Mouse (Mus musculus): ENCODE results near the gene Zfp82.
A peak's percentile ranks its signal among the peaks of the same experiment; 100 is the strongest.

Gene Zfp82

GRCm38 (mm10) chr7:30048126-30048525, 24.6 kb downstream of the Zfp82 start:
- DNase-seq (ENCODE audit: low spot score): no peak

GRCm38 (mm10) chr7:30044354-30044753, 28.3 kb downstream of the Zfp82 start:
- no peak for DNase-seq (ENCODE audit: low spot score)

- no peak for DNase-seq (ENCODE audit: low spot score)
Measured at GRCm38 (mm10) chr7:30034331-30034730, 38.4 kb downstream of the Zfp82 start.

- DNase-seq (ENCODE audit: low spot score): no peak
Measured at GRCm38 (mm10) chr7:30031379-30031778, 41.3 kb downstream of the Zfp82 start.

GRCm38 (mm10) chr7:30030677-30031076, 42.0 kb downstream of the Zfp82 start:
- DNase-seq (ENCODE audit: low spot score): peak; percentile 22

- DNase-seq (ENCODE audit: low spot score): no peak
Measured at GRCm38 (mm10) chr7:30028572-30028971, 44.1 kb downstream of the Zfp82 start.

GRCm38 (mm10) chr7:30027331-30027730, 45.4 kb downstream of the Zfp82 start:
- no peak for DNase-seq (ENCODE audit: low spot score)

- no peak for DNase-seq (ENCODE audit: low spot score)
Measured at GRCm38 (mm10) chr7:30025358-30025757, 47.3 kb downstream of the Zfp82 start.

GRCm38 (mm10) chr7:30023800-30024199, 48.9 kb downstream of the Zfp82 start:
- DNase-seq (ENCODE audit: low spot score): no peak

GRCm38 (mm10) chr7:30023324-30023723, 49.4 kb downstream of the Zfp82 start:
- DNase-seq (ENCODE audit: low spot score): no peak

- no peak for DNase-seq (ENCODE audit: low spot score)
Measured at GRCm38 (mm10) chr7:30019543-30019942, 53.2 kb downstream of the Zfp82 start.

GRCm38 (mm10) chr7:30017226-30017625, 55.5 kb downstream of the Zfp82 start:
- no peak for DNase-seq (ENCODE audit: low spot score)

GRCm38 (mm10) chr7:30012956-30013363, 59.7 kb downstream of the Zfp82 start:
- peak; percentile 76 for DNase-seq (ENCODE audit: low spot score)

GRCm38 (mm10) chr7:30010551-30011195, 62.0 kb downstream of the Zfp82 start:
- DNase-seq (ENCODE audit: low spot score): peak; percentile 17

- peak; percentile 83 for DNase-seq (ENCODE audit: low spot score)
Measured at GRCm38 (mm10) chr7:30009321-30010085, 63.2 kb downstream of the Zfp82 start.

GRCm38 (mm10) chr7:30008020-30008690, 64.5 kb downstream of the Zfp82 start:
- DNase-seq (ENCODE audit: low spot score): no peak

GRCm38 (mm10) chr7:30007601-30008000, 65.1 kb downstream of the Zfp82 start:
- no peak for DNase-seq (ENCODE audit: low spot score)
